Mouse (Mus musculus) testis, adult 2 months (tissue): ENCODE data around the gene Bub1b. TPM values are rescaled to one million over a fixed set of nuclear protein-coding genes. Genes with fewer than 3 reads are reported as not detected.

Source experiments
- H3K27ac ChIP-seq: fragments of 200-500 bp; 2 replicates; pipeline ENCODE4 v1.5.1; 2012; ENCODE audit warnings: low read depth, low read length; ENCODE audit not compliant: control insufficient read depth, insufficient read depth
- H3K27me3 ChIP-seq: fragments of 200-500 bp; 2 replicates; pipeline ENCODE4 v1.6.1; 2012; ENCODE audit warnings: mild to moderate bottlenecking, low read length, moderate library complexity; ENCODE audit not compliant: control insufficient read depth, insufficient read depth
- H3K36me3 ChIP-seq: fragments of 200-500 bp; 2 replicates; pipeline ENCODE4 v1.6.1; 2012; ENCODE audit warnings: mild to moderate bottlenecking, low read length; ENCODE audit not compliant: control insufficient read depth, insufficient read depth
- H3K4me1 ChIP-seq: fragments of 200-500 bp; 2 replicates; pipeline ENCODE4 v1.6.1; 2012; ENCODE audit warnings: low read length; ENCODE audit not compliant: control insufficient read depth, insufficient read depth
- H3K4me3 ChIP-seq: fragments of 200-500 bp; 2 replicates; pipeline ENCODE4 v1.5.1; 2012; ENCODE audit warnings: low read depth, mild to moderate bottlenecking, low read length, moderate library complexity, mixed read lengths; ENCODE audit not compliant: control insufficient read depth
- CTCF ChIP-seq: fragments of 200-500 bp; IDR thresholded peaks from 2 replicates; pipeline ENCODE4 v1.5.1; 2012; ENCODE audit warnings: low read depth, mild to moderate bottlenecking, inconsistent platforms, low read length, moderate library complexity; ENCODE audit not compliant: control insufficient read depth, insufficient read depth, insufficient replicate concordance
- POLR2A ChIP-seq: fragments of 200-500 bp; IDR thresholded peaks from 2 replicates; pipeline ENCODE4 v1.6.1; 2012; ENCODE audit warnings: low read depth, mild to moderate bottlenecking, inconsistent platforms, low read length, moderate library complexity; ENCODE audit not compliant: control insufficient read depth
- polyA plus RNA-seq: library from polyadenylated mRNA; depleted of rRNA; stranded (reverse); fragments of >200 nt; gene quantifications from 2 replicates; pipeline ENCODE4 v1.2.3, GENCODE M21; 2012

Bub1b gene
- polyA plus RNA-seq, 1 experiment, result 18.4 TPM

- Histone ChIP-seq H3K27ac (no peak overlapping the region), H3K36me3 (no peaks in the 10 kb centered on the region), H3K4me1 (no peaks in the 10 kb centered on the region), H3K4me3 (no peak overlapping the region), H3K27me3 (no peaks in the 10 kb centered on the region)
- no peak for TF ChIP-seq POLR2A
- no peak for TF ChIP-seq CTCF
Measured at GRCm38 (mm10) chr2:118562015-118562414, 36.0 kb upstream of the Bub1b start.

GRCm38 (mm10) chr2:118562431-118562830 is 35.6 kb upstream of the Bub1b start:
- no peaks in the 10 kb centered on the region for H3K36me3 ChIP-seq
- TF ChIP-seq CTCF, result no peak
- TF ChIP-seq POLR2A, result no peak
- no peak overlapping the region for H3K4me3 ChIP-seq

GRCm38 (mm10) chr2:118567179-118567578 is 30.8 kb upstream of the Bub1b start:
- no peaks in the 10 kb centered on the region for H3K27me3 ChIP-seq
- no peak for TF ChIP-seq CTCF
- TF ChIP-seq POLR2A, result no peak
- H3K4me1 ChIP-seq, result no peaks in the 10 kb centered on the region
- no peak overlapping the region for H3K4me3 ChIP-seq
- no peaks in the 10 kb centered on the region for H3K36me3 ChIP-seq
- no peak overlapping the region for H3K27ac ChIP-seq

More at GRCm38 (mm10) chr2:118562431-118562830, 35.6 kb upstream of the Bub1b start:
- Histone ChIP-seq H3K4me1 (no peaks in the 10 kb centered on the region), H3K27ac (no peak overlapping the region), H3K27me3 (no peaks in the 10 kb centered on the region)

GRCm38 (mm10) chr2:118570939-118571338 is 27.1 kb upstream of the Bub1b start:
- TF ChIP-seq CTCF, result no peak
- no peak for TF ChIP-seq POLR2A
- no peaks in the 10 kb centered on the region for H3K36me3 ChIP-seq
- H3K4me3 ChIP-seq, result no peak overlapping the region
- no peak overlapping the region for H3K27ac ChIP-seq
- H3K4me1 ChIP-seq, result no peaks in the 10 kb centered on the region
- H3K27me3 ChIP-seq, result no peaks in the 10 kb centered on the region

GRCm38 (mm10) chr2:118572183-118572836 is 25.7 kb upstream of the Bub1b start:
- no peak overlapping the region for H3K4me3 ChIP-seq
- no peak overlapping the region for H3K27ac ChIP-seq
- no peaks in the 10 kb centered on the region for H3K27me3 ChIP-seq
- TF ChIP-seq POLR2A (no peak), CTCF (no peak)
- H3K4me1 ChIP-seq, result no peaks in the 10 kb centered on the region
- H3K36me3 ChIP-seq, result no peaks in the 10 kb centered on the region

GRCm38 (mm10) chr2:118573135-118573534 is 24.9 kb upstream of the Bub1b start:
- no peak for TF ChIP-seq POLR2A
- TF ChIP-seq CTCF, result no peak
- Histone ChIP-seq H3K36me3 (no peaks in the 10 kb centered on the region), H3K27ac (no peak overlapping the region), H3K4me1 (no peaks in the 10 kb centered on the region), H3K4me3 (no peak overlapping the region), H3K27me3 (no peaks in the 10 kb centered on the region)

GRCm38 (mm10) chr2:118586013-118586412 is 12.0 kb upstream of the Bub1b start:
- Histone ChIP-seq H3K4me3 (no peak overlapping the region), H3K4me1 (0 out of 2 replicates have a peak, but pooled peaks cover 4% of the 10 kb centered on the region), H3K27ac (no peak overlapping the region), H3K36me3 (no peaks in the 10 kb centered on the region), H3K27me3 (no peaks in the 10 kb centered on the region)
- no peak for TF ChIP-seq POLR2A
- TF ChIP-seq CTCF, result no peak

GRCm38 (mm10) chr2:118587686-118588085 is 10.3 kb upstream of the Bub1b start:
- H3K4me3 ChIP-seq, result no peak overlapping the region
- H3K27ac ChIP-seq, result no peak overlapping the region
- no peaks in the 10 kb centered on the region for H3K27me3 ChIP-seq
- H3K4me1 ChIP-seq, result 0 out of 2 replicates have a peak, but pooled peaks cover 4% of the 10 kb centered on the region
- TF ChIP-seq CTCF (no peak), POLR2A (no peak)
- H3K36me3 ChIP-seq, result no peaks in the 10 kb centered on the region
